Mouse (Mus musculus): Measurements from ENCODE around the gene Spink2.

DNA sequence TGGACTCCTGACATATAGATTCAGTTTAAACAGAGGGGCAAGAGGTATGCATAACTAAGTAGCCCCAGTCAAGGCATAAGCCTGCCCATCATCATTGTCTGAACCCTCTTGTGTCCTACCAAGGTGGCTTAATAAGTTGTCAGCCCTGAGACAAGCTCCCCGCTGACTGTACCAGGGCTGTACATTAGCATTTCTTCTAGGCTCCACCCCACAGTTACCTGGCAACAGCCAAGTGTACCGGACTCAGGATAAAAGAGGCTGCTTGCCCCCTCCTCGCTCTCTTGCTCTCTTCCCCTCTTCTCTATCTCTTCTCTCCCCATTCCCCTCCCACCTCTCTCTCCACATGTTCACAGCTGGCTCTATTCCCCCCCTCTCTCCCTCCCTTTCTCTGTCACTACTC, 23.6 kb upstream of the Spink2 start:
- TF ChIP-seq CTCF (IDR thresholded peaks at IDR 0.05; ENCODE audit: low read depth) (no peak), EP300 (optimal IDR thresholded peaks at IDR 0.05) (no peak)
